Mouse (Mus musculus) hematopoietic multipotent progenitor cell, adult 10-12 weeks (in vitro differentiated cells): ENCODE results near the gene Trim44. TPM values are rescaled to one million over a fixed set of nuclear protein-coding genes. Genes with fewer than 3 reads are reported as not detected.

Experiments
- polyA plus RNA-seq: library from polyadenylated mRNA; stranded (reverse); fragments of >175 nt; gene quantifications from 2 replicates; pipeline ENCODE4 v1.2.3, GENCODE M21; 2012; ENCODE audit warnings: low replicate concordance

Gene Trim44
- 14.9 and 20.1 TPM in 2 replicates for polyA plus RNA-seq

GRCm38 (mm10) chr2:102407363-102408184 lies at the start of gene Trim44:
TSS of gene Trim44 (minus strand) at chr2:102407828.

GRCm38 (mm10) chr2:102451671-102452549 lies 44.3 kb upstream of the Trim44 start, which contains the start of gene Fjx1:
TSS of gene Fjx1 (minus strand) at chr2:102452499.

Other genes starting within 250 kb of the Trim44 start
- 2.2 and 3.8 TPM in 2 replicates for gene Ldlrad3, start 221.4 kb downstream of the Trim44 start, polyA plus RNA-seq
- 1.3 and 2.6 TPM in 2 replicates for gene Fjx1, start 44.7 kb upstream of the Trim44 start, polyA plus RNA-seq
- gene Pamr1, start 142.2 kb upstream of the Trim44 start, polyA plus RNA-seq, result not detected in 2 replicates